Mouse (Mus musculus): Measurements from ENCODE around the gene Vmn1r70.

The Vmn1r70 gene

GRCm38 (mm10) chr7:10631232-10631631 is at the start of gene Vmn1r70:
Vmn1r70 (plus strand) TSS chr7:10631532.
- no peak for DNase-seq (ENCODE audit: low read depth, low spot score)

GRCm38 (mm10) chr7:10613559-10613958 is 17.8 kb upstream of the Vmn1r70 start, which contains the start of gene Vmn1r69:
Vmn1r69 (minus strand) TSS chr7:10613659.
- no peak for DNase-seq (ENCODE audit: low read depth, low spot score)
